ENCODE assay signal across 8 mouse cellular contexts in the genomic region with DNA sequence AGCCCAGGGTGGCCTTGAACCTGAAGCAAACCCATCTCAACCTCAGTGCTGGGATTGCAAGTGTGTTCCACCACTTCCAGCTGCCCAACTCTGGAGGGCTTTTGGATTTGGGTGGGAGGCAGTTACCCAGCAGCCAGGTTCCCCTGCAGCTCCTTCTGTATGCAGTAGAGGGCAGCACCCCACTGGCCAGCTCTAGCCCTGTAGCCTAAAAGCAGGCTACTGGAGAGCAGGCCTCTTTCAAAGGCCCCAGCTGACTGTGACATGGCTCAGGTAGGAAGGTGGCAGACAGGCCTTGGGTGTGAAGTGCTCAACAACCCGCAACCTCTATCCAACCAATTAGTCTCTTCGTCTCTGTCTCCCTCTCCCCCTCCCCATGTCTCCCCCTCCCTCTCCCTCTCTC. TPM values are rescaled to one million over a fixed set of nuclear protein-coding genes. Genes with fewer than 3 reads are reported as not detected.
A peak's percentile ranks its signal among the peaks of the same experiment; 100 is the strongest.
DNase-seq lines count a peak whose midpoint lies in the region; ATAC-seq and TF ChIP-seq lines count a peak whose summit lies in the region.

No protein-coding gene starts in this region.

- H3K9me3 ChIP-seq in E14TG2a.4 (ENCODE audit: low read length): no peaks in the 10 kb centered on the region
- H3K9me3 ChIP-seq in lung, embryonic 15.5 days: no peaks in the 10 kb centered on the region

- H3K9ac ChIP-seq in lung, embryonic 15.5 days: no peak overlapping the region

- WGBS in lung, embryonic 15.5 days: 58% methylated on average over 2 of the region's 2 CpGs

- peaks cover 60% of the 10 kb centered on the region for H3K36me3 ChIP-seq in E14TG2a.4 (ENCODE audit: insufficient read depth, low read length)
- peaks cover 37% of the 10 kb centered on the region for H3K36me3 ChIP-seq in lung, embryonic 15.5 days

- no peak overlapping the region for H3K4me3 ChIP-seq in E14TG2a.4 (replicated peaks; ENCODE audit: low read length)
- no peak overlapping the region for H3K4me3 ChIP-seq in layer of hippocampus, adult 2 months
- H3K4me3 ChIP-seq in lung, embryonic 15.5 days: no peak overlapping the region

- H3K4me2 ChIP-seq in lung, embryonic 15.5 days: no peak overlapping the region

- peak; percentile 61 for ATAC-seq in erythroid progenitor cell, adult 5-6 weeks (replicated peaks; ENCODE audit: low FRiP score, poor library complexity, severe bottlenecking)
- 0 out of 2 replicates have a peak, but pooled peaks have one; percentile 21 for ATAC-seq in lung, embryonic 15.5 days (ENCODE audit: borderline replicate concordance, extremely low read depth, low FRiP score, low TSS enrichment)

- no peak overlapping the region for H3K27ac ChIP-seq in layer of hippocampus, adult 2 months
- H3K27ac ChIP-seq in lung, embryonic 15.5 days: no peak overlapping the region

- no peaks in the 10 kb centered on the region for H3K27me3 ChIP-seq in E14TG2a.4 (ENCODE audit: insufficient read depth, low read length)
- H3K27me3 ChIP-seq in lung, embryonic 15.5 days: no peaks in the 10 kb centered on the region

- intact Hi-C loops in heart, postnatal 36 days (cut with DNase I): loop anchor here (2.0 to 5.0 kb wide), 2 partner anchors 31 to 145 kb away; a partner anchor contains a TSS

- TF ChIP-seq CTCF in E14TG2a.4 (conservative IDR thresholded peaks at IDR 0.05; ENCODE audit: low read length): peak; percentile 91
- TF ChIP-seq CTCF in layer of hippocampus, adult 2 months (conservative IDR thresholded peaks at IDR 0.05): peak; percentile 95

- H3K4me1 ChIP-seq in E14TG2a.4 (replicated peaks; ENCODE audit: low read depth, low read length): peaks cover 10% of the 10 kb centered on the region
- no peaks in the 10 kb centered on the region for H3K4me1 ChIP-seq in lung, embryonic 15.5 days

- DNase-seq in adrenal gland, adult 8-10 months: peak; percentile 23
- peak; percentile 67 to 72 for DNase-seq in heart, postnatal 36 days
- DNase-seq in layer of hippocampus, adult 2 months (ENCODE audit: low spot score in 2 of 2): peak; percentile 27 to 62
- DNase-seq in ovary, adult 18-20 months (ENCODE audit: low spot score): peak; percentile 24
- peak; percentile 57 for DNase-seq in thymus, postnatal 0 days (ENCODE audit: low spot score)

RNA-seq across cellular contexts. Expression of a gene that starts 9.2 kb away (rescaled TPM):
- 10 to 100 TPM in 1 of 4 experiments, 1 to 10 TPM in 3; 9.5 to 11.7 (median 9.6) TPM for total RNA-seq in adrenal gland, adult 8-10 months (2022)
- 0.42 and 1.1 TPM in 2 replicates for total RNA-seq in erythroid progenitor cell, adult 5-6 weeks (2015; ENCODE audit: low replicate concordance)
- total RNA-seq in erythroid progenitor cell, adult 5-6 weeks (2017; ENCODE audit: low replicate concordance): 1.0 and 1.7 TPM in 2 replicates
- total RNA-seq in heart, postnatal 36 days (2021): 1 to 10 TPM; 3.4 to 3.5 TPM
- total RNA-seq in layer of hippocampus, adult 2 months (2021): 10 to 100 TPM; 11.9 to 12.4 TPM
- 10.2 and 10.9 TPM in 2 replicates for polyA plus RNA-seq in lung, embryonic 15.5 days (2015; fragmentation: Nextera tagmentation; extraction: Ambion mirVana)
- polyA plus RNA-seq in thymus, postnatal 0 days (2015; fragmentation: Nextera tagmentation; extraction: Ambion mirVana): 10.0 and 10.6 TPM in 2 replicates

RNA-seq across cellular contexts. Expression of a gene that starts 9.3 kb away (rescaled TPM):
- 10 to 100 TPM; 57.7 to 66.9 (median 65.7) TPM for total RNA-seq in adrenal gland, adult 8-10 months (2022)
- 29.2 and 33.5 TPM in 2 replicates for total RNA-seq in erythroid progenitor cell, adult 5-6 weeks (2015; ENCODE audit: low replicate concordance)
- total RNA-seq in erythroid progenitor cell, adult 5-6 weeks (2017; ENCODE audit: low replicate concordance): 13.6 and 30.7 TPM in 2 replicates
- total RNA-seq in heart, postnatal 36 days (2021): 10 to 100 TPM; 94.4 to 98.8 TPM
- total RNA-seq in layer of hippocampus, adult 2 months (2021): 10 to 100 TPM; 47.6 to 54.4 TPM
- polyA plus RNA-seq in lung, embryonic 15.5 days (2015; fragmentation: Nextera tagmentation; extraction: Ambion mirVana): 113 and 119 TPM in 2 replicates
- 129 and 137 TPM in 2 replicates for polyA plus RNA-seq in thymus, postnatal 0 days (2015; fragmentation: Nextera tagmentation; extraction: Ambion mirVana)

RNA-seq across cellular contexts. Expression of a gene that starts 30.1 kb away (rescaled TPM):
- 100 to 1,000 TPM; 255 to 425 (median 320) TPM for total RNA-seq in adrenal gland, adult 8-10 months (2022)
- 17.6 and 22.3 TPM in 2 replicates for total RNA-seq in erythroid progenitor cell, adult 5-6 weeks (2015; ENCODE audit: low replicate concordance)
- 10.7 and 15.7 TPM in 2 replicates for total RNA-seq in erythroid progenitor cell, adult 5-6 weeks (2017; ENCODE audit: low replicate concordance)
- total RNA-seq in heart, postnatal 36 days (2021): 10 to 100 TPM; 69.2 to 94.6 TPM
- total RNA-seq in layer of hippocampus, adult 2 months (2021): 10 to 100 TPM; 24.8 to 26.3 TPM
- polyA plus RNA-seq in lung, embryonic 15.5 days (2015; fragmentation: Nextera tagmentation; extraction: Ambion mirVana): 20.9 and 21.6 TPM in 2 replicates
- polyA plus RNA-seq in thymus, postnatal 0 days (2015; fragmentation: Nextera tagmentation; extraction: Ambion mirVana): 54.7 and 60.1 TPM in 2 replicates
